Mouse (Mus musculus) heart, embryonic 11.5 days (tissue): ENCODE results near the gene Tsx. TPM values are rescaled to one million over a fixed set of nuclear protein-coding genes. Genes with fewer than 3 reads are reported as not detected.

ENCODE experiments used
- ATAC-seq: fragments of 200-750 bp; cut with Nextera tagmentation; replicated peaks from 2 replicates; pipeline ENCODE4 v1.8.0; 2017; ENCODE audit warnings: moderate library complexity; ENCODE audit not compliant: insufficient number of reproducible peaks, low FRiP score, low TSS enrichment
- H3K27ac ChIP-seq: fragments of 300-500 bp; sonication (generic); 2 replicates; pipeline ENCODE4 v1.5.1; 2014; ENCODE audit warnings: mild to moderate bottlenecking, low read depth, low read length
- H3K27me3 ChIP-seq: fragments of 300-500 bp; sonication (generic); 2 replicates; pipeline ENCODE4 v1.6.1; 2014; ENCODE audit warnings: mild to moderate bottlenecking, low read length, mixed read lengths; ENCODE audit not compliant: control insufficient read depth, insufficient read depth
- H3K36me3 ChIP-seq: fragments of 300-500 bp; sonication (generic); 2 replicates; pipeline ENCODE4 v1.6.1; 2014; ENCODE audit warnings: mild to moderate bottlenecking, low read length, moderate library complexity, mixed read lengths; ENCODE audit not compliant: control insufficient read depth, insufficient read depth
- H3K4me1 ChIP-seq: fragments of 300-500 bp; sonication (generic); 2 replicates; pipeline ENCODE4 v1.6.1; 2014; ENCODE audit warnings: low read length; ENCODE audit not compliant: control insufficient read depth, insufficient read depth
- H3K4me2 ChIP-seq: fragments of 300-500 bp; sonication (generic); 2 replicates; pipeline ENCODE4 v1.6.1; 2014; ENCODE audit warnings: mild to moderate bottlenecking, moderate library complexity
- H3K4me3 ChIP-seq: fragments of 300-500 bp; sonication (generic); 2 replicates; pipeline ENCODE4 v1.5.1; 2014; ENCODE audit warnings: low read depth, low read length
- H3K9ac ChIP-seq: fragments of 300-500 bp; sonication (generic); 2 replicates; pipeline ENCODE4 v1.6.1; 2014; ENCODE audit warnings: mild to moderate bottlenecking, low read depth, low read length, moderate library complexity
- H3K9me3 ChIP-seq: fragments of 300-500 bp; sonication (generic); replicated peaks from 2 replicates; pipeline ENCODE4 v1.6.1; 2016; ENCODE audit warnings: low read length; ENCODE audit not compliant: control insufficient read depth
- WGBS: fragments of 180-500 bp; shearing (Covaris S2); extraction: QIAGEN DNeasy Blood & Tissue Kit; methylation state at CpG from one replicate; pipeline ENCODE4 v1.1.7; 2014; ENCODE audit not compliant: insufficient replicate concordance; 5-methylcytosine and 5-hydroxymethylcytosine counted together
- polyA plus RNA-seq: library from polyadenylated mRNA; unstranded; fragments of >200 nt; fragmentation: Nextera tagmentation; extraction: Ambion mirVana; gene quantifications from 2 replicates; pipeline ENCODE4 v1.2.1, GENCODE M21; 2014

Tsx gene
- polyA plus RNA-seq, result 0.27 TPM in 1 of 2 replicates, not detected in the other

GRCm38 (mm10) chrX:103414167-103414566, at the start of gene Tsx:
Gene Tsx, plus strand, starts transcription at chrX:103414467.
- no peak within 1 kb of the TSS for H3K9ac ChIP-seq
- no peak within 1 kb of the TSS for H3K4me3 ChIP-seq
- H3K36me3 ChIP-seq, result no peaks in the 10 kb centered on the region
- no peaks in the 10 kb centered on the region for H3K9me3 ChIP-seq
- no peaks in the 10 kb centered on the region for H3K4me1 ChIP-seq
- no peak within 1 kb of the TSS for H3K27ac ChIP-seq
- WGBS, result 79% methylated on average over 5 of the region's 5 CpGs
- H3K4me2 ChIP-seq, result no peak within 1 kb of the TSS
- H3K27me3 ChIP-seq, result peaks cover 49% of the 10 kb centered on the region
- no peak for ATAC-seq

- H3K36me3 ChIP-seq, result no peaks in the 10 kb centered on the region
- no peaks in the 10 kb centered on the region for H3K9me3 ChIP-seq
- H3K27me3 ChIP-seq, result peaks cover 2% of the 10 kb centered on the region; the same call in 1 of the 2 replicates
- H3K27ac ChIP-seq, result no peak overlapping the region
- no peak for ATAC-seq
- H3K4me1 ChIP-seq, result no peaks in the 10 kb centered on the region
- H3K4me3 ChIP-seq, result no peak overlapping the region
- 65% methylated on average over 5 of the region's 5 CpGs for WGBS
- H3K9ac ChIP-seq, result no peak overlapping the region
- no peak overlapping the region for H3K4me2 ChIP-seq
Measured at GRCm38 (mm10) chrX:103366201-103366600, 48.1 kb upstream of the Tsx start.

DNA sequence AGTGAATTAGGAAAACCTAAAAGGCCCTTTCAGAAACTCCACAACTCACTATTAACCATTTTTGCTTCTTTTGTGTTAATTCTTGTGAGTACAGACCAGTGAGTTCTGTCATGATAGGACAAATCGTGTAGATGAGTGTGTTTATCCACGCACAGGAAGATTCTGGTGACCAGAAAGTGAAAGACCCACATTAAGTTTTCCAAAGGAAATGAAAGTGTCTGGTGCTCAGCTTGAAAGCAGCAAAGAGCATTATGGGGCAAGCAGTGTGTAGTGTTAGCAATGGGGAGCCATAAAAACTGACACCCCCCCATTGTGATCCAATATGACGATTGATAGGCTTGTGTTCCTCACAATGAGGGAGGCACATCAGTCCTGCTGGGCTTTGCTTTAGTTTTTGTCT, 45.6 kb upstream of the Tsx start:
- no peak for ATAC-seq
- H3K9me3 ChIP-seq, result no peaks in the 10 kb centered on the region
- H3K27me3 ChIP-seq, result peaks cover 2% of the 10 kb centered on the region; the same call in 1 of the 2 replicates
- no peak overlapping the region for H3K4me3 ChIP-seq
- H3K27ac ChIP-seq, result no peak overlapping the region
- no peak overlapping the region for H3K4me2 ChIP-seq
- no peak overlapping the region for H3K9ac ChIP-seq
- no peaks in the 10 kb centered on the region for H3K36me3 ChIP-seq
- 77% methylated on average over 3 of the region's 3 CpGs for WGBS
- H3K4me1 ChIP-seq, result no peaks in the 10 kb centered on the region

- 65% methylated on average over 2 of the region's 2 CpGs for WGBS
- H3K9ac ChIP-seq, result no peak overlapping the region
- no peak overlapping the region for H3K27ac ChIP-seq
- no peaks in the 10 kb centered on the region for H3K36me3 ChIP-seq
- no peak overlapping the region for H3K4me2 ChIP-seq
- H3K4me1 ChIP-seq, result no peaks in the 10 kb centered on the region
- no peak overlapping the region for H3K4me3 ChIP-seq
- no peaks in the 10 kb centered on the region for H3K9me3 ChIP-seq
- H3K27me3 ChIP-seq, result peaks cover 4% of the 10 kb centered on the region; the same call in 1 of the 2 replicates
- no peak for ATAC-seq
Measured at GRCm38 (mm10) chrX:103371221-103371620, 43.0 kb upstream of the Tsx start.

- Histone ChIP-seq H3K36me3 (no peaks in the 10 kb centered on the region), H3K4me2 (no peak overlapping the region), H3K27me3 (0 out of 2 replicates have a peak, but pooled peaks cover 3% of the 10 kb centered on the region), H3K27ac (no peak overlapping the region), H3K9me3 (no peaks in the 10 kb centered on the region), H3K4me1 (no peaks in the 10 kb centered on the region), H3K4me3 (no peak overlapping the region), H3K9ac (no peak overlapping the region)
- no peak for ATAC-seq
- 60% methylated on average over 2 of the region's 2 CpGs for WGBS
Measured at GRCm38 (mm10) chrX:103371627-103372026, 42.6 kb upstream of the Tsx start.

GRCm38 (mm10) chrX:103374250-103374649, 40.0 kb upstream of the Tsx start:
- WGBS, result 62% methylated on average over 5 of the region's 5 CpGs
- ATAC-seq, result no peak
- Histone ChIP-seq H3K27ac (no peak overlapping the region), H3K4me2 (no peak overlapping the region), H3K4me1 (no peaks in the 10 kb centered on the region), H3K27me3 (0 out of 2 replicates have a peak, but pooled peaks cover 3% of the 10 kb centered on the region), H3K36me3 (no peaks in the 10 kb centered on the region), H3K4me3 (no peak overlapping the region), H3K9me3 (no peaks in the 10 kb centered on the region), H3K9ac (no peak overlapping the region)

DNA sequence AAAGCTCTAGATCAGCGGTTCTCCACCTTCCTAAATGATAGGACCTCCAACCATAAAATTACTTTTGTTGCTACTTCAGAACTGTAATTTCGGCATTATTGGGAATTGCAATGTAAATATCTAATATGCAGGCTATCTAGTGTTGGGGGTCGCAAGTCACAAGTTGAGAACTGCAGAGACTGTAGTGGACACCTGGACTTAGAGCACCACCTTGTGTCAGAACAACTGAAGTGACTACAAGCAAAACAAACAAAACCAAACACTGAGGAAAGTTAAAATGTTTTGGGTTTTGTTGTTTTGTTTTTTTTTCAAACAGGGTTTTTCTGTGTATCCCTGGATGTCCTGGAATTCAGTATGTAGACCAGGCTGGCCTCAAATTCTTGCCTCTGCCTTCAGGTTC, 29.7 kb upstream of the Tsx start:
- Histone ChIP-seq H3K4me3 (no peak overlapping the region), H3K9me3 (no peaks in the 10 kb centered on the region), H3K27me3 (peaks cover 15% of the 10 kb centered on the region), H3K9ac (no peak overlapping the region), H3K4me2 (no peak overlapping the region), H3K36me3 (no peaks in the 10 kb centered on the region), H3K27ac (no peak overlapping the region), H3K4me1 (no peaks in the 10 kb centered on the region)
- no peak for ATAC-seq
- 74% methylated on average over 3 of the region's 3 CpGs for WGBS

- no peaks in the 10 kb centered on the region for H3K9me3 ChIP-seq
- H3K27me3 ChIP-seq, result peaks cover 7% of the 10 kb centered on the region; the same call in 1 of the 2 replicates
- H3K27ac ChIP-seq, result no peak overlapping the region
- no peak overlapping the region for H3K4me2 ChIP-seq
- H3K36me3 ChIP-seq, result no peaks in the 10 kb centered on the region
- H3K4me1 ChIP-seq, result no peaks in the 10 kb centered on the region
- 82% methylated on average over 3 of the region's 3 CpGs for WGBS
- H3K9ac ChIP-seq, result no peak overlapping the region
- no peak overlapping the region for H3K4me3 ChIP-seq
- no peak for ATAC-seq
Measured at GRCm38 (mm10) chrX:103388131-103388530, 26.1 kb upstream of the Tsx start.

DNA sequence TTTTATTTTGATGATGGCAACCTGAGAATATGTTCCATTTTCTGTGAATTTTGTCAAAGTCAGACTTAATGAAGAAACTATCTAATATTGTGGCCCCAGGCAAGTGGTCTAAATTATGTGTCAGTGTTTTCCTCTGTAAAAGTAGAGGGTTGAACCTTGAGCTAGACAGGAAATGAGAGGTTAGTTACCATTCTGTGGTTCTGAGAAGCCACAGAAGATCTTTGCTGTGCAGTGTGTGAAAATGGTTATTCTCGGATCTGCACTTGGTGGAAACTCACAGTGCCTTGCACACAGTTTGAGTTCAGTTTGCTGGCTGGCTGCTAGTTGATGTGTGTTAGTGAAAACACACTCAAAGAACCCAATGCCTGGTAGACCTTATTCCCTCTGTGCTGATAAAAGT, 20.4 kb upstream of the Tsx start:
- H3K27ac ChIP-seq, result no peak overlapping the region
- H3K4me2 ChIP-seq, result no peak overlapping the region
- H3K36me3 ChIP-seq, result no peaks in the 10 kb centered on the region
- no peak overlapping the region for H3K9ac ChIP-seq
- no peak for ATAC-seq
- WGBS, result 81% methylated on average over 1 of the region's 1 CpGs
- H3K4me1 ChIP-seq, result no peaks in the 10 kb centered on the region
- peaks cover 20% of the 10 kb centered on the region for H3K27me3 ChIP-seq
- no peaks in the 10 kb centered on the region for H3K9me3 ChIP-seq
- H3K4me3 ChIP-seq, result no peak overlapping the region
